Mouse (Mus musculus): Measurements from ENCODE around the gene Cenpc1.

DNA sequence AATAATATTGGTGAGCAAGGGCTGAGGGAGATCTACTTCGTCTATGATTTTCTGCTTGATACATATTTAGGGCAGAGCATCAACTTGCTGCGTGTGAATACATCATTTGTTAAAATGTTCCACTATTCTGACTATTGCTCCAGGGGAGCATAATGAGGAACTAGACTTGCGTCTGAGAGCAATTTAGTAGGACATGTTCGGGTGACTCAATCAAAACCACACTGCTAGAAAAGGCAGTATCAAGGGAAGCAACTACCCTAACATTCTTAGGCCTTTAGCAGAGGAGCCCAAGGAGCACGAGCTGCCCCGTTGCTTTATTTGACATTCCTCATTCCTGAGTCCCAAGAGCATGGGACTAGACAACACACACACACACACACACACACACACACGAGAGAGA, 19.6 kb upstream of the Cenpc1 start:
- TF ChIP-seq POLR2A (IDR thresholded peaks at IDR 0.05; ENCODE audit: insufficient read depth, low read depth, low read length): no peak
- no peak for TF ChIP-seq CTCF (IDR thresholded peaks at IDR 0.05; ENCODE audit: insufficient read depth, low read depth, low read length)

Measured in olfactory bulb, adult 2 months (tissue).